ENCODE assay signal across 8 mouse cellular contexts in genomic region chr15:32245837-32246670, GRCm38 (mm10). TPM values are rescaled to one million over a fixed set of nuclear protein-coding genes. Genes with fewer than 3 reads are reported as not detected.
DNase-seq lines count a peak whose midpoint lies in the region; ATAC-seq and TF ChIP-seq lines count a peak whose summit lies in the region.

No protein-coding gene starts in this region.

- WGBS in embryonic facial prominence, embryonic 10.5 days = under 1% methylated on average over 47 of the region's 47 CpGs
- WGBS in midbrain, embryonic 11.5 days = 1% methylated on average over 47 of the region's 47 CpGs
- WGBS in small intestine, adult 2 months = under 1% methylated on average over 47 of the region's 47 CpGs

- H3K4me3 ChIP-seq in embryonic facial prominence, embryonic 10.5 days = peak overlapping the region; percentile 83
- H3K4me3 ChIP-seq in midbrain, embryonic 11.5 days (ENCODE audit: low read depth, low read length) = peak overlapping the region; percentile 52
- peak overlapping the region; percentile 95 for H3K4me3 ChIP-seq in small intestine, adult 2 months (ENCODE audit: low read depth, low read length)

- peaks cover 44% of the 10 kb centered on the region for H3K4me1 ChIP-seq in embryonic facial prominence, embryonic 10.5 days
- H3K4me1 ChIP-seq in midbrain, embryonic 11.5 days (ENCODE audit: control insufficient read depth, insufficient read depth, low read length) = no peaks in the 10 kb centered on the region
- peaks cover 10% of the 10 kb centered on the region; the same call in 1 of the 2 replicates for H3K4me1 ChIP-seq in small intestine, adult 2 months (ENCODE audit: control insufficient read depth, insufficient read depth, insufficient read length, low read length)

- ATAC-seq in midbrain, embryonic 11.5 days (ENCODE audit: low FRiP score) = peak; percentile 71
- ATAC-seq in monocyte, adult 5-6 weeks (replicated peaks; ENCODE audit: insufficient number of reproducible peaks, low FRiP score, low TSS enrichment, poor library complexity, severe bottlenecking) = no peak

- peak overlapping the region; percentile 100 for H3K4me2 ChIP-seq in midbrain, embryonic 11.5 days

- intact Hi-C loops in left cerebral cortex, postnatal 25 days (cut with DNase I) = loop anchor here (2.0 to 10.0 kb wide), 5 partner anchors 193 to 571 kb away; no protein-coding TSS in a partner anchor

- DNase-seq in adrenal gland, postnatal 36 days = peak; percentile 90 to 93
- peak; percentile 94 for DNase-seq in embryonic facial prominence, embryonic 10.5 days (ENCODE audit: low spot score)
- DNase-seq in heart, adult 18-20 months = peak; percentile 79 to 96
- peak; percentile 82 for DNase-seq in kidney, adult 11 months
- peak; percentile 88 to 90 for DNase-seq in left cerebral cortex, postnatal 25 days (ENCODE audit: low spot score in 2 of 2)
- DNase-seq in midbrain, embryonic 11.5 days (ENCODE audit: low spot score, missing footprints) = peak; percentile 99

- H3K27ac ChIP-seq in embryonic facial prominence, embryonic 10.5 days (replicated peaks) = peak overlapping the region; percentile 88
- H3K27ac ChIP-seq in midbrain, embryonic 11.5 days (ENCODE audit: low read depth, low read length) = no peak overlapping the region
- H3K27ac ChIP-seq in small intestine, adult 2 months (ENCODE audit: insufficient read depth, low read depth, low read length) = peak overlapping the region; percentile 14; the same call in 1 of the 2 replicates

- TF ChIP-seq POLR2A in small intestine, adult 2 months (IDR thresholded peaks at IDR 0.05; ENCODE audit: low read depth, low read length) = peak; percentile 10; the same call in 1 of the 2 replicates

- TF ChIP-seq CTCF in small intestine, adult 2 months (IDR thresholded peaks at IDR 0.05; ENCODE audit: extremely low read depth, insufficient read length, insufficient replicate concordance, low read depth, low read length) = peak; percentile 82

- no peaks in the 10 kb centered on the region for H3K9me3 ChIP-seq in embryonic facial prominence, embryonic 10.5 days
- H3K9me3 ChIP-seq in midbrain, embryonic 11.5 days (ENCODE audit: control insufficient read depth, low read length) = no peaks in the 10 kb centered on the region

- H3K36me3 ChIP-seq in embryonic facial prominence, embryonic 10.5 days (replicated peaks) = peaks cover 5% of the 10 kb centered on the region
- H3K36me3 ChIP-seq in midbrain, embryonic 11.5 days (ENCODE audit: control insufficient read depth, insufficient read depth, low read length) = no peaks in the 10 kb centered on the region
- peaks cover 2% of the 10 kb centered on the region; the same call in 1 of the 2 replicates for H3K36me3 ChIP-seq in small intestine, adult 2 months (ENCODE audit: control insufficient read depth, insufficient read depth, low read length)

- peak overlapping the region; percentile 64 for H3K9ac ChIP-seq in midbrain, embryonic 11.5 days (ENCODE audit: low read length)

- no peaks in the 10 kb centered on the region for H3K27me3 ChIP-seq in embryonic facial prominence, embryonic 10.5 days (replicated peaks; ENCODE audit: low read depth, poor library complexity, severe bottlenecking)
- H3K27me3 ChIP-seq in midbrain, embryonic 11.5 days (ENCODE audit: control insufficient read depth, insufficient read depth, low read length) = no peaks in the 10 kb centered on the region
- H3K27me3 ChIP-seq in small intestine, adult 2 months (ENCODE audit: control insufficient read depth, insufficient read depth, low read length) = no peaks in the 10 kb centered on the region

RNA-seq across cellular contexts. Expression of gene Sema5a, which starts 1.4 kb away (rescaled TPM):
- 10 to 100 TPM; 16.0 to 23.2 TPM for total RNA-seq in adrenal gland, postnatal 36 days (2021)
- polyA plus RNA-seq in embryonic facial prominence, embryonic 10.5 days (2016; fragmentation: Nextera tagmentation; extraction: Ambion mirVana) = 14.6 and 17.3 TPM in 2 replicates
- total RNA-seq in heart, adult 18-20 months (2021) = 1 to 10 TPM; 4.7 to 6.9 TPM
- 10 to 100 TPM; 22.7 to 28.7 TPM for total RNA-seq in left cerebral cortex, postnatal 25 days (2021)
- polyA plus RNA-seq in midbrain, embryonic 11.5 days (2014; fragmentation: Nextera tagmentation; extraction: Ambion mirVana) = 3.4 and 3.5 TPM in 2 replicates
- 6.5 and 18.7 TPM in 2 replicates for polyA plus RNA-seq in small intestine, adult 2 months (2012; rRNA removed)
- total RNA-seq in monocyte, adult 5-6 weeks (2017) = 0.10 to 0.53 TPM in 2 of 3 replicates, not detected in the other
